Mouse (Mus musculus): ENCODE measurements around the gene Lamc3.

GRCm38 (mm10) chr2:31917636-31918035, 30.5 kb downstream of the Lamc3 start:
- TF ChIP-seq CTCF (IDR thresholded peaks at IDR 0.05; ENCODE audit: low read depth) (peak; percentile 81), EP300 (IDR thresholded peaks at IDR 0.05; ENCODE audit: low read depth) (no peak)
